Mouse (Mus musculus): ENCODE measurements around the gene Itgb7. TPM values are rescaled to one million over a fixed set of nuclear protein-coding genes. Genes with fewer than 3 reads are reported as not detected.
A peak's percentile ranks its signal among the peaks of the same experiment; 100 is the strongest.

Gene Itgb7
- polyA plus RNA-seq, 1 experiment from 2014 or later, result 5.8 TPM

GRCm38 (mm10) chr15:102248131-102248811 is 16.5 kb upstream of the Itgb7 start:
- Histone ChIP-seq H3K4me1 (peaks cover 81% of the 10 kb centered on the region), H3K27ac (replicated peaks) (peak overlapping the region; percentile 96), H3K4me2 (replicated peaks) (peak overlapping the region; percentile 76), H3K9ac (peak overlapping the region; percentile 1; the same call in 1 of the 2 replicates), H3K4me3 (replicated peaks) (peak overlapping the region; percentile 50), H3K9me3 (replicated peaks) (no peaks in the 10 kb centered on the region), H3K36me3 (peaks cover 28% of the 10 kb centered on the region), H3K27me3 (no peaks in the 10 kb centered on the region)
- 5% methylated on average over 8 of the region's 8 CpGs for WGBS
- no peak for ATAC-seq (ENCODE audit: insufficient number of reproducible peaks, low FRiP score, low TSS enrichment, low read depth)

GRCm38 (mm10) chr15:102247252-102248130 is 15.7 kb upstream of the Itgb7 start:
- H3K4me1 ChIP-seq, result peaks cover 82% of the 10 kb centered on the region
- ATAC-seq (ENCODE audit: insufficient number of reproducible peaks, low FRiP score, low TSS enrichment, low read depth), result peak; percentile 71
- under 1% methylated on average over 60 of the region's 65 CpGs for WGBS
- H3K27ac ChIP-seq (replicated peaks), result peak overlapping the region; percentile 96
- H3K4me3 ChIP-seq (replicated peaks), result peak overlapping the region; percentile 50
- no peaks in the 10 kb centered on the region for H3K9me3 ChIP-seq (replicated peaks)
- H3K36me3 ChIP-seq, result peaks cover 22% of the 10 kb centered on the region
- no peaks in the 10 kb centered on the region for H3K27me3 ChIP-seq
- peak overlapping the region; percentile 1 for H3K9ac ChIP-seq
- H3K4me2 ChIP-seq (replicated peaks), result peak overlapping the region; percentile 76

GRCm38 (mm10) chr15:102246866-102247251 is 15.1 kb upstream of the Itgb7 start:
- Histone ChIP-seq H3K4me3 (replicated peaks) (peak overlapping the region; percentile 50), H3K4me2 (replicated peaks) (peak overlapping the region; percentile 76), H3K27ac (replicated peaks) (peak overlapping the region; percentile 96), H3K9ac (0 out of 2 replicates have a peak overlapping the region, but pooled peaks have one; percentile 26), H3K9me3 (replicated peaks) (no peaks in the 10 kb centered on the region), H3K36me3 (peaks cover 17% of the 10 kb centered on the region), H3K4me1 (peaks cover 77% of the 10 kb centered on the region), H3K27me3 (no peaks in the 10 kb centered on the region)
- WGBS, result 1% methylated on average over 33 of the region's 35 CpGs
- ATAC-seq (ENCODE audit: insufficient number of reproducible peaks, low FRiP score, low TSS enrichment, low read depth), result peak; percentile 73

GRCm38 (mm10) chr15:102245891-102246741 is 14.4 kb upstream of the Itgb7 start:
- under 1% methylated on average over 40 of the region's 44 CpGs for WGBS
- H3K9me3 ChIP-seq (replicated peaks), result no peaks in the 10 kb centered on the region
- H3K27me3 ChIP-seq, result no peaks in the 10 kb centered on the region
- H3K4me1 ChIP-seq, result peaks cover 70% of the 10 kb centered on the region
- peak overlapping the region; percentile 76 for H3K4me2 ChIP-seq (replicated peaks)
- H3K9ac ChIP-seq, result peak overlapping the region; percentile 26
- peak overlapping the region; percentile 96 for H3K27ac ChIP-seq (replicated peaks)
- peak overlapping the region; percentile 50 for H3K4me3 ChIP-seq (replicated peaks)
- ATAC-seq (ENCODE audit: insufficient number of reproducible peaks, low FRiP score, low TSS enrichment, low read depth), result peak; percentile 63
- peaks cover 17% of the 10 kb centered on the region for H3K36me3 ChIP-seq

GRCm38 (mm10) chr15:102245461-102245881 is 13.7 kb upstream of the Itgb7 start:
- H3K36me3 ChIP-seq, result peaks cover 18% of the 10 kb centered on the region
- peak overlapping the region; percentile 50 for H3K4me3 ChIP-seq (replicated peaks)
- no peaks in the 10 kb centered on the region for H3K27me3 ChIP-seq
- peaks cover 66% of the 10 kb centered on the region for H3K4me1 ChIP-seq
- peak overlapping the region; percentile 76 for H3K4me2 ChIP-seq (replicated peaks)
- 2% methylated on average over 14 of the region's 14 CpGs for WGBS
- H3K27ac ChIP-seq (replicated peaks), result peak overlapping the region; percentile 96
- H3K9me3 ChIP-seq (replicated peaks), result no peaks in the 10 kb centered on the region
- no peak for ATAC-seq (ENCODE audit: insufficient number of reproducible peaks, low FRiP score, low TSS enrichment, low read depth)
- H3K9ac ChIP-seq, result peak overlapping the region; percentile 26

- Histone ChIP-seq H3K36me3 (peaks cover 22% of the 10 kb centered on the region), H3K9ac (peak overlapping the region; percentile 28; the same call in 1 of the 2 replicates), H3K4me3 (replicated peaks) (peak overlapping the region; percentile 50), H3K27me3 (no peaks in the 10 kb centered on the region), H3K27ac (replicated peaks) (peak overlapping the region; percentile 96), H3K4me2 (replicated peaks) (peak overlapping the region; percentile 76), H3K4me1 (peaks cover 57% of the 10 kb centered on the region), H3K9me3 (replicated peaks) (no peaks in the 10 kb centered on the region)
- no peak for ATAC-seq (ENCODE audit: insufficient number of reproducible peaks, low FRiP score, low TSS enrichment, low read depth)
- WGBS, result 1% methylated on average over 19 of the region's 19 CpGs
Observed at GRCm38 (mm10) chr15:102244306-102245191, 12.8 kb upstream of the Itgb7 start.

- peak overlapping the region; percentile 50 for H3K4me3 ChIP-seq (replicated peaks)
- no peaks in the 10 kb centered on the region for H3K9me3 ChIP-seq (replicated peaks)
- WGBS, result 5% methylated on average over 22 of the region's 22 CpGs
- peak overlapping the region; percentile 96 for H3K27ac ChIP-seq (replicated peaks)
- peak overlapping the region; percentile 76 for H3K4me2 ChIP-seq (replicated peaks)
- H3K27me3 ChIP-seq, result no peaks in the 10 kb centered on the region
- ATAC-seq (ENCODE audit: insufficient number of reproducible peaks, low FRiP score, low TSS enrichment, low read depth), result no peak
- H3K9ac ChIP-seq, result peak overlapping the region; percentile 28; the same call in 1 of the 2 replicates
- H3K36me3 ChIP-seq, result peaks cover 33% of the 10 kb centered on the region
- H3K4me1 ChIP-seq, result peaks cover 46% of the 10 kb centered on the region
Observed at GRCm38 (mm10) chr15:102243229-102244190, 11.8 kb upstream of the Itgb7 start.

- H3K27me3 ChIP-seq, result no peaks in the 10 kb centered on the region
- no peak for ATAC-seq (ENCODE audit: insufficient number of reproducible peaks, low FRiP score, low TSS enrichment, low read depth)
- peaks cover 40% of the 10 kb centered on the region for H3K36me3 ChIP-seq
- H3K9me3 ChIP-seq (replicated peaks), result no peaks in the 10 kb centered on the region
- peaks cover 43% of the 10 kb centered on the region for H3K4me1 ChIP-seq
- H3K4me2 ChIP-seq (replicated peaks), result peak overlapping the region; percentile 76
- H3K4me3 ChIP-seq (replicated peaks), result peak overlapping the region; percentile 50; the same call in 1 of the 2 replicates
- peak overlapping the region; percentile 96 for H3K27ac ChIP-seq (replicated peaks)
- 41% methylated on average over 12 of the region's 12 CpGs for WGBS
- no peak overlapping the region for H3K9ac ChIP-seq
Observed at GRCm38 (mm10) chr15:102242404-102243228, 10.9 kb upstream of the Itgb7 start.

- Histone ChIP-seq H3K9me3 (replicated peaks) (no peaks in the 10 kb centered on the region), H3K27me3 (no peaks in the 10 kb centered on the region), H3K9ac (no peak overlapping the region), H3K27ac (replicated peaks) (0 out of 2 replicates have a peak overlapping the region, but pooled peaks have one; percentile 22), H3K36me3 (peaks cover 58% of the 10 kb centered on the region), H3K4me2 (replicated peaks) (no peak overlapping the region), H3K4me1 (peaks cover 39% of the 10 kb centered on the region), H3K4me3 (replicated peaks) (no peak overlapping the region)
- WGBS, result 60% methylated on average over 4 of the region's 4 CpGs
- ATAC-seq (ENCODE audit: insufficient number of reproducible peaks, low FRiP score, low TSS enrichment, low read depth), result no peak
Observed at GRCm38 (mm10) chr15:102240607-102241006, 8.9 kb upstream of the Itgb7 start.
